Mouse (Mus musculus) liver, postnatal 0 days (tissue): ENCODE results near the gene Efna3. TPM values are rescaled to one million over a fixed set of nuclear protein-coding genes. Genes with fewer than 3 reads are reported as not detected.

Experiments used
- ATAC-seq: fragments of 200-750 bp; cut with Nextera tagmentation; 2 replicates; pipeline ENCODE4 v1.8.0; 2017; ENCODE audit warnings: mild to moderate bottlenecking, moderate library complexity
- DNase-seq: peaks from one replicate; pipeline ENCODE4 v3.0.0-alpha.2; 2016
- H3K27ac ChIP-seq: fragments of 300-500 bp; sonication (generic); 2 replicates; pipeline ENCODE4 v1.5.1; 2014; ENCODE audit warnings: antibody characterized with exemption, moderate library complexity, mild to moderate bottlenecking, low read depth
- H3K27me3 ChIP-seq: fragments of 300-500 bp; sonication (generic); 2 replicates; pipeline ENCODE4 v1.6.1; 2014; ENCODE audit warnings: low read length, control low read depth, mixed read lengths; ENCODE audit not compliant: insufficient read depth
- H3K36me3 ChIP-seq: fragments of 300-500 bp; sonication (generic); replicated peaks from 2 replicates; pipeline ENCODE4 v1.6.1; 2014; ENCODE audit warnings: mild to moderate bottlenecking, control low read depth, low read length, moderate library complexity, mixed read lengths; ENCODE audit not compliant: insufficient read depth
- H3K4me1 ChIP-seq: fragments of 300-500 bp; sonication (generic); 2 replicates; pipeline ENCODE4 v1.6.1; 2014; ENCODE audit warnings: antibody characterized with exemption, mild to moderate bottlenecking, control low read depth; ENCODE audit not compliant: insufficient read depth
- H3K4me2 ChIP-seq: fragments of 300-500 bp; sonication (generic); 2 replicates; pipeline ENCODE4 v1.6.1; 2014; ENCODE audit warnings: low read depth, mild to moderate bottlenecking, low read length, moderate library complexity, mixed read lengths
- H3K4me3 ChIP-seq: fragments of 300-500 bp; sonication (generic); 2 replicates; pipeline ENCODE4 v1.5.1; 2014; ENCODE audit warnings: low read depth, low read length
- H3K9ac ChIP-seq: fragments of 300-500 bp; sonication (generic); replicated peaks from 2 replicates; pipeline ENCODE4 v1.6.1; 2014; ENCODE audit warnings: mild to moderate bottlenecking, moderate library complexity
- H3K9me3 ChIP-seq: fragments of 300-500 bp; sonication (generic); 2 replicates; pipeline ENCODE4 v1.6.1; 2016; ENCODE audit warnings: mild to moderate bottlenecking, control low read depth, low read length, mixed read lengths
- CTCF ChIP-seq: sonication (generic); IDR thresholded peaks from 2 replicates; pipeline ENCODE4 v1.5.1; 2016; ENCODE audit warnings: antibody characterized with exemption, low read depth
- EP300 ChIP-seq: IDR thresholded peaks from 2 replicates; pipeline ENCODE4 v1.6.1; 2016; ENCODE audit warnings: antibody characterized with exemption, low read depth, mild to moderate bottlenecking
- whole genome bisulfite sequencing: fragments of 180-500 bp; shearing (Covaris S2); extraction: QIAGEN DNeasy Blood & Tissue Kit; methylation state at CpG from one replicate; pipeline ENCODE4 v1.1.7; 2014; ENCODE audit not compliant: insufficient replicate concordance; 5-methylcytosine and 5-hydroxymethylcytosine counted together
- polyA plus RNA-seq: library from polyadenylated mRNA; unstranded; fragments of >200 nt; fragmentation: Nextera tagmentation; extraction: Ambion mirVana; gene quantifications from 2 replicates; pipeline ENCODE4 v1.2.1, GENCODE M21; 2015

Gene Efna3
- polyA plus RNA-seq, 1 experiment from 2014 or later = not detected

GRCm38 (mm10) chr3:89349869-89350501, 27.2 kb upstream of the Efna3 start, which contains the start of gene Adam15:
Gene Adam15, minus strand, starts transcription at chr3:89349996.
- Histone ChIP-seq H3K9me3 (no peaks in the 10 kb centered on the region), H3K27me3 (peaks cover 28% of the 10 kb centered on the region)
- ATAC-seq = peak; percentile 89

DNA sequence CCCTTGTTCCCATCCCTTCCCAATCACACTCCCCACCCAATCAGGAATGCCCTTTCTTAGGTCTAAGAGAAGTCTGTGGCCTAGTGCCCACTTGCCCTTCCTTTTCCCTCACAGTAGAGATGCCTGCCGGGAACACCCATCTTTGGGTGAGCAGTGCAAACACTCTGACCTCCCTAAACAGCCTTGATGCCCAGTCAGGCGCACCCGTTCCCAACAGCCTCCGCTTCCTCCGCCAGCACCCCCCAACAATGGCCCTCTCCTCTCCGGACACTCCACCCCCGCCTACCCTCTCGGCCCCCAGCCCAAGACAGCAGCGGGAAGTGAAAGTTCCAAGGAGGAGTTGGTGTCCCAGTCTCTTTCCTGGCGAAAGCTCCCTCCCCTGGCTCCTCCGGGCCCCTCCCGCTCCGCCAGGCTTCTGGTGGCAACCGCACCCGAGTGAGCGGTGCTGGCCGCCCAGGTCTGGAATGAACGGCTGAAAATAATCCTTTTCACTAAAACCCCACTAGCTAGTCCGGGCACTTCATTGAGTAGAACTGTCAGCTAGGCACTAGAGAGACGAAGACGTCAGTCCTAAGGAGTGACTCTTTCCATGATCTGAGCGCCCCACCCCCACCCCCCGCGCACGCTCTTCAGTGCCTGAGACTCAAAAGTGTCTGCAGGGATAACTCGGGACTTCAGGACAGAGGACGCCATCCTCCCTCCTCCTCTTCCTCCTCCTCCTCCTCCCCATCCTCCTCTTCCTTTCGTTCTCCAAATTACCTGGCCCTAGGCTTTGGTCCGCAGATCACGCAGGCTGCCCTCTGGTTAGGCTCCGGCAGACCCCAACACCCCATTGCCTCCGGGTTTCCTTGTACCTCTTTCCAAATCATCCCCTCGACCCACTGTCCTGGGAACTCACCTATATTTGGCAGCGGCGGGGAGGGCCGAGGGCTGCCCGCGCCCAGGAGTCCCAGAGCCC, 26.4 kb upstream of the Efna3 start:
- no peaks in the 10 kb centered on the region for H3K9me3 ChIP-seq
- TF ChIP-seq CTCF = no peak
- TF ChIP-seq EP300 = no peak
- WGBS = 4% methylated on average over 38 of the region's 38 CpGs
- no peaks in the 10 kb centered on the region for H3K36me3 ChIP-seq
- H3K27ac ChIP-seq = peak overlapping the region; percentile 34; the same call in 1 of the 2 replicates
- peak overlapping the region; percentile 64 for H3K4me3 ChIP-seq
- peak overlapping the region; percentile 50 for H3K9ac ChIP-seq
- peaks cover 14% of the 10 kb centered on the region for H3K4me1 ChIP-seq
- H3K27me3 ChIP-seq = peaks cover 28% of the 10 kb centered on the region
- peak overlapping the region; percentile 90 for H3K4me2 ChIP-seq
- ATAC-seq = peak; percentile 14; the same call in 1 of the 2 replicates
- peak; percentile 34 for DNase-seq

More at GRCm38 (mm10) chr3:89349869-89350501, 27.2 kb upstream of the Efna3 start, which contains the start of gene Adam15:
- peak within 1 kb of the TSS; percentile 64 for H3K4me3 ChIP-seq
- WGBS = 1% methylated on average over 59 of the region's 59 CpGs
- H3K9ac ChIP-seq = peak within 1 kb of the TSS; percentile 50
- H3K4me2 ChIP-seq = peak within 1 kb of the TSS; percentile 90
- peaks cover 14% of the 10 kb centered on the region for H3K4me1 ChIP-seq
- peak; percentile 90 for DNase-seq
- peak within 1 kb of the TSS; percentile 34; the same call in 1 of the 2 replicates for H3K27ac ChIP-seq
- no peaks in the 10 kb centered on the region for H3K36me3 ChIP-seq
- TF ChIP-seq CTCF (no peak), EP300 (no peak)

DNA sequence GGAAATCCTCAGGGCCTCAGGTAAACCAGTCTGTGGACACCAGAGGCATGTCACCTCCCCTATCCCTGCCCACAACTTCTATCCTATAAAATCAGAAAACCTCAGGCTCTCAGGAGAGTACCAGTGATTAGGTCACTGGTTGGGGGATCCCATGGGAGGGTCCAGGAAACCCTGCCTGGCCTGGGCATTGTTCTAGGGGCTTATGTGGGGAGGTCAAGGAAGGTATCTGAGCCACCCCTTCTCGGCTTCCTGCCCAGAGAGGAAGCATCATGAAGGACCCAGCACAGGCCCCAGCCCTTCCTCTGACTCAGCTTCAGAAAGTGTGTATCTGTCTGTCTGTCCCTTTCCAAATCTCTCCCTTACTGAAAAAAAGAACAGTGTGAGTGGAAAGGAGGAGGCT, 25.2 kb upstream of the Efna3 start:
- Histone ChIP-seq H3K4me3 (no peak overlapping the region), H3K9ac (no peak overlapping the region), H3K4me1 (peaks cover 14% of the 10 kb centered on the region), H3K27ac (no peak overlapping the region; the same call in 1 of the 2 replicates), H3K27me3 (peaks cover 28% of the 10 kb centered on the region), H3K36me3 (no peaks in the 10 kb centered on the region), H3K9me3 (no peaks in the 10 kb centered on the region), H3K4me2 (0 out of 2 replicates have a peak overlapping the region, but pooled peaks have one; percentile 90)
- ATAC-seq (no peak), DNase-seq (no peak)
- WGBS = 31% methylated on average over 1 of the region's 1 CpGs
- TF ChIP-seq CTCF (no peak), EP300 (no peak)

- DNase-seq (no peak), ATAC-seq (no peak)
- no peaks in the 10 kb centered on the region for H3K9me3 ChIP-seq
- H3K4me2 ChIP-seq = no peak overlapping the region
- H3K4me1 ChIP-seq = peaks cover 14% of the 10 kb centered on the region
- no peak overlapping the region for H3K9ac ChIP-seq
- no peak overlapping the region for H3K4me3 ChIP-seq
- TF ChIP-seq EP300 = no peak
- TF ChIP-seq CTCF = no peak
- WGBS = 56% methylated on average over 10 of the region's 10 CpGs
- peak overlapping the region; percentile 37; the same call in 1 of the 2 replicates for H3K27ac ChIP-seq
- no peaks in the 10 kb centered on the region for H3K36me3 ChIP-seq
- H3K27me3 ChIP-seq = peaks cover 28% of the 10 kb centered on the region
Observed at GRCm38 (mm10) chr3:89346815-89347540, 24.2 kb upstream of the Efna3 start.

- H3K9me3 ChIP-seq = no peaks in the 10 kb centered on the region
- peaks cover 5% of the 10 kb centered on the region; the same call in 1 of the 2 replicates for H3K27me3 ChIP-seq
- H3K36me3 ChIP-seq = no peaks in the 10 kb centered on the region
- ATAC-seq (no peak), DNase-seq (no peak)
- no peak overlapping the region for H3K9ac ChIP-seq
- H3K4me2 ChIP-seq = no peak overlapping the region
- no peak for TF ChIP-seq EP300
- no peak for TF ChIP-seq CTCF
- WGBS = 78% methylated on average over 7 of the region's 7 CpGs
- peaks cover under 1% of the 10 kb centered on the region; the same call in 1 of the 2 replicates for H3K4me1 ChIP-seq
- no peak overlapping the region for H3K4me3 ChIP-seq
- no peak overlapping the region for H3K27ac ChIP-seq
Observed at GRCm38 (mm10) chr3:89343279-89343678, 20.5 kb upstream of the Efna3 start.
